Mouse (Mus musculus) stomach, adult 2 months (tissue): ENCODE results near the gene Pkp1. TPM values are rescaled to one million over a fixed set of nuclear protein-coding genes. Genes with fewer than 3 reads are reported as not detected.

Experiments used
- polyA plus RNA-seq: library from polyadenylated mRNA; depleted of rRNA; stranded (reverse); fragments of >200 nt; gene quantifications from 2 replicates; pipeline ENCODE4 v1.2.3, GENCODE M21; 2012; rRNA removed

Gene Pkp1
- polyA plus RNA-seq, result 44.0 and 45.5 TPM in 2 replicates

DNA sequence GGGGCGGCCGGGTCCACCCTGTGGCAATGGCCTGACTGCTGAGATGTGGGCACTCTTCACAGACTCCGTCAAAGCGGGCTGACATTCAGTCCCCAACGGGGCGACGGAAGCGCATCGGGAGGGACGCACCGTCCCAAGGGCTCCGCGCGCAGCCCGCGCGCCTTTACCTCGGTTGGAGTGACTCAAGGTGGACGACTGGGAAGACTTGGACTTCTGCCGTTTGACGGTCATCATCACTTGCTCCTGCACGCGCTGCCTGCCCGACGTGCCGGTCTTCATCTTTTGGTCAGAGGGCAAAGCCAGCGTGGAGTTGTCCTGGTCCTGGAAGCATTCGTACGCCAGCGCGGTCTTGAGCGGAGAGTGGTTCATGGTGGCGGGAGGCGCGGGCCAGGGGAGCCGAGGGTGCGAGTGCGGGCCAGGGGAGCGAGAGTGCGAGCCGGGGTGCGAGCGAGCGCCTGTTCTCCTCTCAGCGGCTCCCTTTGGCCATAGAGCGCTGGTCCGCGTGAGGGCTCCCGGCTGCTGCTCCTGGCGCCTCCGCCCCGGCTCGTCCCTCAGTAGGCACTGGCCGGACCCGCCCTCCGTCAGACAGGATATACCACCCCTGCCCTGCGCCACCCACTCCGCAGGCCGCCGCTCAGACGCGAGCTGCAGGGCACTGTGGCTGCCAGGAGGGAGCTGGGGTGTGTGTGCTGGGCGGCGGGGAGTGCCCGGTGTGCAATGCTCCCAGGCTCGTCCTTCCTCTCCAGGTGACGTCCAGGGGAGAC is at the start of gene Pkp1:
Pkp1 (minus strand) TSS at position 564 of the 764 bp plus-strand sequence.

DNA sequence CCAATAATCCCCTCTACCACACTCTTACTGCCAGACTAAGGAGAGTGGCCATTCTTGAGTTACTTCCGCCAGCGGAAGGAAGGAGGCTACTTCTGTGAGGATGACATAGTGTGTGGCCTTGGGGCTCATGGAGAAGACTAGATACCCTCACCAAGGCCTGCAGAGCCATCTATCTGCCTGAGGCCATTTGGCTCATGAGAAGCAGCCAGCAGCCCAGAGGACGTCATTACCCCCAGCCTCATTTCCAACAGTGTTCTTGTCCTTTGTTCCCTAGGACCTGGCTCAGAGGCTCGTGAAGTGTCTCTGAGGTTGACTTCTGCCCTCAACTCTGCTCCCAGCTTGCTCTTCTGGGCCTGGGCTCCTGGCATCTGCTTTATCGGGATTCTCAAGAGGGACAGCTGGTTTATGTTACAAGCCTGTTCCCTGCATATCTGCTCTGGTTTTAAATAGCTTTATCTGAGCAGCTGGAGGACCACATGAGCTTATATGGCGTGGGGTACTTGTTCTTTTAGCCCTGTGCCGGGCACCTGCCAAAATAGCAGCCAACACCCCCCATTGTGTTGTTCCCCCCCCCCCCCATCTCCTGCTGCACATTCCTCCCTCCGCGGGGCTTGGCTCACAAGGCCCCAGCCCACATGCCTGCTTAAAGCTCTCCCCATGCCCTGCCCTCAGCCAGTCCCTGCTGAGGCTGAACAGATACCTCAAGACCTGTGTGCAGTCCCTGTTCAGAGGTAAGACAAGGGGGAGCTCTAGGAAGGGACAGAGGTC is 83.1 kb downstream of the Pkp1 start, which contains the start of gene Tnnt2:
Tnnt2 (plus strand) TSS at position 639 of the 768 bp plus-strand sequence.

Other genes with a start within 250 kb of the Pkp1 start
- 419 and 552 TPM in 2 replicates for gene Csrp1, start 199.1 kb downstream of the Pkp1 start, polyA plus RNA-seq
- 33.4 and 48.7 TPM in 2 replicates for gene Phlda3, start 153.1 kb downstream of the Pkp1 start, polyA plus RNA-seq
- 0.97 and 3.0 TPM in 2 replicates for gene Tnni1, start 139.8 kb downstream of the Pkp1 start, polyA plus RNA-seq
- gene Lad1, start 100.6 kb downstream of the Pkp1 start, polyA plus RNA-seq, result 140 and 153 TPM in 2 replicates
- gene Tnnt2, start 82.9 kb downstream of the Pkp1 start, polyA plus RNA-seq, result 0.26 and 0.76 TPM in 2 replicates
- 0.11 and 0.15 TPM in 2 replicates for gene Igfn1, start 87.1 kb upstream of the Pkp1 start, polyA plus RNA-seq
- gene Tmem9, start 88.9 kb upstream of the Pkp1 start, polyA plus RNA-seq, result 38.3 and 39.9 TPM in 2 replicates
- gene Ascl5, start 131.6 kb upstream of the Pkp1 start, polyA plus RNA-seq, result not detected in 2 replicates
- gene Cacna1s, start 133.5 kb upstream of the Pkp1 start, polyA plus RNA-seq, result 1.3 and 2.5 TPM in 2 replicates
- 2.4 and 2.6 TPM in 2 replicates for gene Kif21b, start 212.2 kb upstream of the Pkp1 start, polyA plus RNA-seq